Mouse (Mus musculus) mouse trophoblast stem cell (cell line): Measurements from ENCODE around the gene Gbf1.
"Not testable (repeated sequence)": the region's sequence is repeated elsewhere in the genome, so short reads cannot be mapped to it uniquely, and the experiment has no call there.

Source experiments
- in situ Hi-C, 2 experiments: fragments of 300-500 bp; cut with MseI, MboI; formaldehyde crosslinking; loops; 2 replicates in 1 of 2; 3 replicates in 1 of 2; pipeline ENCODE4 v1.15.1; 2025

Gene Gbf1

DNA sequence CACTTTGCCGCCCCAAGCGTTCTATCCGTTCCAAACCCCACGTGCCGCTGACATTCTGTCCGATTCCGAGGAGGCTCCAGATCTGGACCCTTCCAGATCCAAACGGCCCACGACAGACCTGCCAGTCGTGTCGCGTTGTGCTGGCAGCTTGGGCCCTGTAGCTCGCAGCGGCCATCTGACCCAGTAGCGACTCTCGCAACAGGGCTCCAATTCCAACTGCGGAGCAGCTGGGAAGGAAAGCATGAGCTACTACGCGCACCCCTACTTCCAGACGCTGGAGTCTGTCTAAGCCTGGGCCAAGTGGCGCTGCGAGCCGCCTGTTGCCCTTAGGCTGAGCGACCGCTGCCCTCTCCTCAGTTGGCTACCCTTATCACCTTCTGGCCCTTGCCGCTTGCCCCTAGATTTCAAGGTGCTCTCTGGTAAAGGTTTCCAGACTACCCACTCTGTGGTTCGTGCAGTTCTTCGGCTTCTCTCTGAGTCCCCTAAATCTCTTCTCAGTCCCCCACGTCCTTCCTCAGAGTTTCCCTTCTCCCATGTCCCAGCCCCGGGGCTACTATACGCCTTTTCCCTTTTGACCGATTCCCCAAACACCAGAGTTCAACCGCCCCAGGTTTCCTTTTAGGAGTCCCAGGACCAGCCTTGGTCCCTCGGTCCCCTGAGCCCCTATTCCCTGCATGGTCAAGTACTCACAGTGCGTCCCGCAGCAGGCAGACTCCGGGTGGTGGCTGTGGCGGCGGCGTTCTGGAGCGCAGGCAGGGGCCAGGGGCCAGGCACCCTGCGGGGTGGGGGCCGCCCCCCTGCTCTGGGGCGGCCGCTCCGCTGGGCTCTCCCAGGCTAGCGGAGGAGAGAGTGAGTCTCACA lies 4.6 kb upstream of the Gbf1 start, which contains the start of gene Pitx3:
TSS of gene Pitx3 (minus strand) at position 816 of the 861 bp plus-strand sequence.
- in situ Hi-C loops, result no loop called here

DNA sequence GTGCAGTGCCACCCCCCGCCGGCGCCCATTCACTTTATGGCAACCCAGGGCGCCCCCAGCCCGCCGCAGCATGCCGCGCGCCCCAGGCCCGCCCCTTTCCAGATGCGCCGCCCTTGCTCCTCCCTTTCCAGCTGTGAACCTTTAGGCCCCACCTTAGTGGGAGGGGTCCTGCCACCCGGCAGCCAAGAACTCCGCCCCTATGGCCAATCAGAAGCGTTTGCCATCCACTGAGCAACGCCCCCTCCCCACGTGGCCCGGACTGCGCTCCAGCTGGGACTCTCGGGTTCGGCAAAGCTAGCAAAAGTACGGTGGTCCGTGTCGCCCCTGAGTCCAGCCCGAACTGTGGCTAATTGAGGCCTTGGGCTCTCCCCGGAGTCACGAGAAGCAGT lies 3.9 kb upstream of the Gbf1 start:
- in situ Hi-C loops, result no loop called here

DNA sequence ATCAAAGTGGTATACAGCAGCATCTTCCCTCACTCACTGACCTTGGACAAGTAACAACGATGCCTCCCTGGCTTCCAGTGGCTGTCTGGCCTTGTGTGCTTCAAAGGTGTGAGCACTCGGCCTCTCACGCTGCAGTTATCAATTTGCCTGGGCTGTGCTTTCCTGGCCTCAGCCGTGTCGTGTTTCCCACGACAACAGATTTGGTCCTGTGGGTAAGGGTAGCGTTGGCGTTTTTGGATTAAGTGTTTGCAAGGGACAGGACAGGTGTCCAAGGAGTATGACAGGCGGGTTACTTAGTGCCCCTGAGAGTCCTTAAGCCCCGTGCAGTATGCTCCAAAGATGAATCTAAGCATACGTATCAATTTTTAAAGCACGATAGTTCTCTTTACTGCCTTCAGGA lies 3.2 kb upstream of the Gbf1 start:
- in situ Hi-C loops, result no loop called here

DNA sequence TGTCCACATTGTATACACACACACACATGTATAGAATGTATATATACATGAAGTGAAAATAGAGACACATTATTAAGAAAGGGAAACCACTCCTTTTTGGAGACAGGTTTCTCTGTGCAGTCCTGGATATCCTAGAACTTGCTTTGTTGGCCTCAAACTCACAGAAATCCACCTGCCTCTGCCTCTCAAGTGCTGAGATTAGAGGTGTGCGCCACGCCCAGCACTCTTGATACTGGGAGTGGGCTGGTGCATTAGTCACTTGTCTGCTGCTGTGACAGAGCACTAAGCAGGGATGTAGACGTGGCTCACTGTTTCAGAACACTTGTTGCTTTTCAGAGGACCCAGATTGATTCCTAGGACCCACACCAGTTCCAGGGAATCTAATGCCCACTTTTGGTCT lies 13.6 kb downstream of the Gbf1 start:
- in situ Hi-C loops, result no loop called here

DNA sequence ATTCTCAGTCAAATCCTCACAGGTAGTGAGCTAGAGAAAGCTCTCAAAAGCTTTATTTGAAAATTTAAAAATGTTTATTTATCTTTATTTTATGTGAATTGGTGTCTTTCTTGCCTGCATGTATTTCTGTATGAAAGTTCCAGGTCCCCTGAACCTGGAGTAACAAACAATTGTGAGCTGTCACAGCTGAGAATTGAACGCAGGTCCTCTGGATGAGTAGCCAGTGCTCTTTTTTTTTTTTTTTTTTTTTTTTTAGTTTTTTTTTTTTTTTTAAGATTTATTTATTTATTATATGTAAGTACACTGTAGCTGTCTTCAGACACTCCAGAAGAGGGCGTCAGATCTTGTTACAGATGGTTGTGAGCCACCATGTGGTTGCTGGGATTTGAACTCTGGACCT lies 14.9 kb downstream of the Gbf1 start:
- in situ Hi-C loops, result not testable (repeated sequence)

DNA sequence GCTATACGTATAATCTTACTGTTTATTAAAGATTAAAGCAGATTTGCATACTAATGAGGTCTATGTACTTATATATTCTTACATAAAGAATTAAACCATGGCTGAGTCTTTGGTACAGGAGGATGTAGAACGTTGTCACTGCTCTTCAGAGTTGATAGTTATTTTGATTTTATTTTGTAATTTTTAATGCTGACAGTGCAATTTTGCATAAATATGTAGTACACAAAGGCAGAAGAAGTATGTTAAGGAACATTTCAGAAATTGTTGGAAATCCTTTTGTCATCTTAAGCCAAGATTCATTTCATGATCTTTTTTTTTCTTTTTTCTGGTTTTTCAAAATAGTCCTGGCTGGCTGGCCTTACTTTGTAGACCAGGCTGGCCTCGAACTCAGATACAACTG lies 17.1 kb downstream of the Gbf1 start:
- in situ Hi-C loops, result no loop called here

DNA sequence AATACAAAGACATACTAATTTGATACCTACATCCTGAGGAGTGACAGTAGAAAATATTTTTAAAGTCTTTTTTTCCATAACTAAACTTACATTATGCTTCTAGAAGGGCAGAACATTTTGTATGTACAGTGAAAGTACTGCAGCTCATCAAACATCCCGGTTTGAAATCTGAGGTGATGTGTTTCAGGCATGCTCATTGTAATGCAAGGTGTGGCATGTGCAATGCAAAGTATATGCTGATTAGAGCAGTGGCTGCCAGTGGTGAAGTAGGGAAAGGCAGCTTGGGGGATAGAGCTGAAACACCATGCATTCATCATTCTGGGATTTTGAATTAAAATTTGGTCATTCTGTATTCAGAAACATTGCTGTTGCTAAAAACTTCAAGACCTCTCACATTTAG lies 17.6 kb downstream of the Gbf1 start:
- in situ Hi-C loops, result no loop called here

DNA sequence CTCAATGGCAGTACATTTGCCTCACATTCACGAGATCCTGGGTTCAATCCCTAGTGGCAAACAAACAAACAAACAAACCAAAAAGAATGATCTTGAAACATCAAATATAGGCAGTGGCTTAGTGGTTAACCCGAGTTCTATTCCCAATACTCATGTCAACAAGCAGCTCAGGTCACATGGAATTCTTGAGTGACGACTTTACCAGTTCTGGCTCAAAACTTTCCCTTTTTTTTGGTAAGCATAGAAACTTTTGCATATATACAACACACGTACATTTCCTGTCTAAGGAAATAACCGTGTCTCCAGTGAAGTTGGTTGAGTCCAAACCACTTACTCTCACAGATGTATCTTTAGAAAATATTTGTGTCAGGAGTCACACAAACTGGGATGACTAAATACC lies 20.2 kb downstream of the Gbf1 start:
- in situ Hi-C loops, result no loop called here

DNA sequence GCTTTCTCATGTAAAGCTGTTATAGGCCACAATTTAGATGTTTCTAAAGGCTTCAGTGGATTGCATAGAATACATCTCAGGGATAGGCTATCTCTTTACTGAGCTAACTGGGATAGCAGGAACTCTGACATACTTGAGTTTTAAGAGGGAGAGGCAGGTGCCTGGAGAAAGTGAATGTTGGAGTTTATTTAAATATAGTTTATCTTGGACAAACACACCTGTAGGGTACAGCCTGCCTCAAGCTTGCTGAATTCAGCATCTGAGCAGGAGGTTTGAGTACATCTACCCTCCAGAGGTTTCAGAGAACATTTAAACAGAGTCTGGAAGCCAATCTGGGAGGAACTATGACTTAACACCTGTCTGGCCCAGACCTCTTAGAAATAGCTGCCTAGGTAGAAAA lies 22.9 kb downstream of the Gbf1 start:
- in situ Hi-C loops, result no loop called here

DNA sequence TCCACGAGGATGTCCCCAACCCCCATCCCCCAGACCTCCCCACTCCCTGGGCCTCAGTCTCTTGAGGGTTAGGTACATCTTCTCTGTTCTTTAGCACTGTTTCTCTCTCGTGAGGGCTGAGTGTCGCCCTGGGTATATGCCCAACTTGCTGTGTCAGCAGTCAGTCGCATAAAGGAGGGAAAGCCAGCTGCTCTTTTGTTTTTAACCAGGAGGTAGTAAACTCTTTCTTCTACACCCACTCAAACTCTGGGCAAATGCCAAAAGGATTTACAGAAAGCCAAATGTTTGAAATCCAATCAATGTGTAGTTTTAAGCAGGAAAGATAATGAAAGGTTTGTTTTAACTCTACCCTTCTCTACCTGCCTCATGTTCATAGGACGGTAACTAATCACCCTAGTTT lies 24.7 kb downstream of the Gbf1 start:
- in situ Hi-C loops, result no loop called here

DNA sequence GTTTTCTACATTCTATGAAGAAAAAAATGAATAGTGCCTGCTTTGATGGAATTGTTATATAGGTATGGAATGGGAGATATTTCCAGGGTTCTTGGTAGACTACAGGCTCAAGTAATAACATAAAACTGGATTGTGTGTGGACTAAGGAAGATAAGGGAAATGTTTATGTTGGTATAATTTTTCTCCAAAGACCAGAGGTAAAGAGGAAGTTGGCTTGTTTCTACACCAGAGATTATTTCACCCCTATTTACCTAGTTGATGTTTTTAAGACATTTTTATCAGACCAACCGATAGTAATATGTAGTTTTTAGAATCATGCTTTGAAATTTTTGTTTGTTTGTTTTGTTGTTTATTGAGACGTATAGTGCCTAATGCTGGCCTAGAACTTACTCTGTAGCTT lies 28.0 kb downstream of the Gbf1 start:
- in situ Hi-C loops, result no loop called here

DNA sequence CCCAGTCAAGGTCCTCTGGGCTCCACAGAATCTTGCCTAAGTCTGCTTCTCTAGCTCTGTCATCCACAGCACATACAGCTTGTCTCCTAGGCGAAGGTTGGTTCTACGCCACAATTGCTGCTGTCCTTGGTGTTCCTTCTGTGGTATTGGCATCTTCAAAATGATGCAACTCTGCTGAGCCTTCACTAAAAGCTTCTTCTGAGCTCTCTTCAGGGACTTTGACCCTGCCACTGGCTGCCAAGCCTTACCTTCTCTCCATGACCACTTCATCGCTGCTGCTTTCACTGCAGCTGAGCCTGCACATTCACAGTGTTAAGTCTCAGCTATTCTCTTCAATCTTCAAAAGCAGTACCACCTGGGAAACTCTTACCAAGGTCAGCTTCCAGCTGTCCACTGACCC lies 29.9 kb downstream of the Gbf1 start:
- in situ Hi-C loops, result no loop called here

DNA sequence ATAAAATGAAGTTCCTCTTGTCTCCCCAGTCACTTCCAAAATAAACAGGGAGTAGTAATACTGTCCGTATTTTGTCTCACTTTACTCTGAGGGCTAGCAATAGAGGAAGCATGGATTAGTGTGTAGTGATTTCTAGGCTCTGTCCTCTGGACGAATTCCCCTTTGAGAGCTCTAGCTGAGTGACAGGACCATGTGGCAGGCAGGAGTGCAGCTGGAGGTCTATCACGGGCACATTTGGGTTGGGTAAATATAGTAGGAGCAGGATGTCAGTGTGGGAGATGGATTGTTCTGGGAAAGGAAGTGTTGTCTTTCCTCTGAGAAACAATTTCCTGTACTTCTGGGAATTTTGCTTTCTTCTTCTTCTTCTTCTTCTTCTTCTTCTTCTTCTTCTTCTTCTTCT lies 34.3 kb downstream of the Gbf1 start:
- in situ Hi-C loops, result no loop called here

DNA sequence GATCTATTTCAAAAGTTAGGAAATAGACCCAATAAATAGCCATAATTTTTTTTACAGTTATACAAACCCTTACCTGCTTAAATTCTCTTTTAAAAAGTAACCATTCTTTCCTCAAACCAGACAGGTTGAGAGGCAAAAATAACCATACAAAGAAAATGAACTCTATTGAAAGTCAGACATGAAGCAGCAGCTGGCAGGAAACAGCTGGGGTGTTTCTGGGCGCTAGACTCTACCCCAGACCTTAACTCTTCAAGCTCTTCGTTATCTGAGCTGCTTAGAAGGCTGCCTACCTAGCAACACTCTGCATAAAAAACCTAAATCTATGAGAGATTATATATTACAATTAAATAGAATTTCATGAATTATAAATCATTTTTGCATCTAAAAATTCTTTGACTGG lies 34.9 kb downstream of the Gbf1 start:
- in situ Hi-C loops, result no loop called here

DNA sequence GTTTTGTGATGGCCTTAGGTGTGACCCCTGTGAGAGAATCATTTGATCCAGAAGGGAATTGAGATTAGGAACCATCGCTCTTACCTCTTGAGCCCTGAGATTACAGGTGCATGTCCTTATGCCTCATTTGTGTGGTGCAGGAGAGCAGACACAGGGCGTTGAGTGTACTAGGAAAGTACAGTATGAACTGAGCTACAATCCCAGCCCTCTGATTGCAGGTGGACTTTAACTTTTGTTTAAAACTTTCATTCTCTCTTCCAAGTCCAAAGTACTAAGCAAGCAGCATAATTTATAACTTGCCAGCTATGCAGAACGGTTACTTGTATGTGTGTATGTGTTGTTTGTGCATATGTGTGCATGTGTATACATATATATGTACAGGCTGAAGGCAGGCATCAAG lies 46.0 kb downstream of the Gbf1 start:
- in situ Hi-C loops, result no loop called here

DNA sequence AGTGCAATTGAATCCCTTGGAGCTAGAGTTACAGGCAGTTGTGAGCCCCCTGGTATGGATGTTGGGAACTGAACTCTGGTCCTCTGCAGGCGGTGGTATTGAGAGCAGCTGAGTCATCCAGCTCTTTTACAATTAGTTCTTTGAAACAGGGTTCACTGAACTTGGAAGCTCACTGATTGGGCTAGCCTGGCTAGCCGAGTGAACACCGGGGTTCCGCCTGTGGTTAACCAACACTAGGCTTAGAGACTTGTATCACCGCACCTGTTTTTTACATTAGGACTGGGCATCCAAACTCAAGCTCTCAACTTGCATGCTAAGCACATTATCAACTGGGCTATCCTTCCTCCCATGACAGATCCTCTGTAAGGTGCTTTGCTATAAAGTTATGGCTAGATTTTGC lies 46.6 kb downstream of the Gbf1 start:
- in situ Hi-C loops, result no loop called here

DNA sequence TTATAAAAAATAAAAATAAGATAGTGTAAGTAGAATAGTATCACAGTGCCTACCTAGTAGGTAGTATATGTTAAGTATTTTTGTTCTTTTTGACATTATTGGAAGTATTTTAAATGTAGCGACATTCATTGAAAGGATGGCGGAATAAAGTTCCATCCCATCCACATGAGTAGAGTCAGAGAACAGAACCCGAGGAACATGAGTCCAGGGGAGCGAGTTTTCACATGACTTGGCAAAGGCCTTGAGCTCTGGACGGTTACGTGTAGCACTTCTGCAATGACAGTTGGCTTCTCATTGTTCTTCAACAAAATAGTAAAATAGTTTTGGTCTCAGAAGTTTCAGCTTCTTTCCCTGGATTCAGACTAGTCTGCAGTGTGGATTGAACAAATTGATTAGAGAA lies 51.9 kb downstream of the Gbf1 start:
- in situ Hi-C loops, result no loop called here

DNA sequence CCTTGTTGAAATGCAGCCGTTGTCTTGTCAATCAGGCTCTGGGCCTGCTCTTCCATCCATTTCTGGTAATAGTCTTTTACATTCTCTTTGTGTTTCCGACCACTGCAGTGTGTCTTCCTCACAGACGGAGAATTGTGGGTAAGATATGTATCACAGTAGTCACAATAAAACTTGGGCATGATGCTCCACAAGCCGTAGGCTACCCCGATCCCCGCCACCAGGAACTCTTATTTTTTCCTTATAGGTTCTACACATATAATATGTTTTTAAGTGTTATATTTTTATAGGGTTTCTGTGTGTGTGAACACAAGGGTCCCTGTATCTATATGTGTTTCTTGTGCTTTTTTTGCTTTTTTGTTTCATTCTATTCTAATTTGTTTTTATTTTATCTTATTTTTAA lies 53.4 kb downstream of the Gbf1 start:
- in situ Hi-C loops, result no loop called here

DNA sequence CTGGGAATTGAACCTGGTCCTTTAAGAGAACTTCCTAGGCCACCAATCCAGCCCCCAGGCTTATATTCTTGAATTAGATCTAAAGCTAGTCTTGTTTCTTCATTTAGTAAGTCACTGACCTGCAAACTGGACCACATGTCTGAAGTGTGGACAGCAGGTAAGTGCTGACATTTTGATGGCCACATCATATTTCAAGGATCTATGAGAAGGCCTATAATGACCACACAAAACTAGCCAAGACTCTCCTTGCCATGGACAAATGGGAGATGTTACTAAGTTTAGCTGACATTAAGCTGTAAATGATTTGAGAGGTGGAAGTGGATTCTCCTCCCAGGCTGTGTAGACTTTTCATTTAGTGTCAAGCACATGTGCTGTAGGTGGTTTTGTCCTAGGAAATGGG lies 58.6 kb downstream of the Gbf1 start:
- in situ Hi-C loops, result no loop called here

DNA sequence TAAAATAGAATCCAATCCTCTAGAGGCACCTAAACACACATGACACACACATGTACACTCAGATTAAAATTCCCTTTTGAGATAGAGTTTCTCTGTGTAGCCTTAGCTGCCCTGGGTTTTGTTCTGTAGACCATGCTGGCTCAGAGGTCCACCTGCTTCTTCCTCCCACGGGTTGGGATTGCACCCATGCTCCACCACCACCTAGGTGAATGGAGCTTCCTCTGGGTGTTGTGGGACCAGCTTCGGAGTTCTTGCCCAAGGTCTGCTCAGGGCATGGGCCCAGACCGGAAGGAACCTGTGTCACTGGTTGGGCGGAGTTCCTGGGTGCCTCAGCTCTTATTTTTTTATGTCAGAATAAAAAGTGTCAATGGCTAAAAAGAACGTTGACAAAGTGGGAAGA lies 62.2 kb downstream of the Gbf1 start:
- in situ Hi-C loops, result no loop called here

DNA sequence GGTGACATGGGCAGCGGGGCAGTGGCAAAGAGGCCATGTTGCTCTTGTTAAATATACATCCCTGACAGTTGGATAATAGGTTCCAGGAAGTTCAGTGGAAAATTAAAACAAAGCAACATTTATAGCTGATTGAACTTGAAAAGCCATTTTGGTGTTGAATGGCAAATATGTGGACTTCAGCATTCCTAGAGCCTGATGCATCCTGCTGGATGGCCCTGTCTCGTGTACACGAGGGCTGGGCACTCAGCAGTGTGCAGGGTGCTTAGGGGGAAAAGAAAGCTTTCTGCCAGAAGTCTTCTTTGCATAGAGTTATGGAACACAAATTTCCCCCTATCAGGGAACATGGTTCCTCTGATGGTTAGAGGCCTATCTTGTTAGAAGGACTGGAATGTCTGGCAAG lies 63.1 kb downstream of the Gbf1 start:
- in situ Hi-C loops, result no loop called here

DNA sequence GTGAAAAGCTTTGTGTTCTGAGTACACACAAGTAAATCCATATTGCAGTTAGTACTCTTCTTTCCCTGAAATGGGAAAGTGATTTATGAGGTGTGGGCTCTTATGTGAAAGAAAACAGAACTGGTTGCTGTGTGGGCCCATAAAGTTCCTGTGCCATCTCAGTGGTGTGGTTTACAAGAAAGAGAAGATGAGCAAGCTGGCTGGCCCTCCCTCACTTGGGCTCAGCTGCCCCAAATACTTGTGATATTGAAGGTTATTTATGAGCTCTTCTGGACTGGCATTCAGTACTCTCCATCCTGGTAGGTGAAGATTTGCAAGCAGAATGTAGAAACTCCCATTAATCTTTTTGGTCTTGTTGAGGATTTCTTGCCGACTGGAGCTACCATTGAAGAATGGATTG lies 64.4 kb downstream of the Gbf1 start:
- in situ Hi-C loops, result no loop called here

DNA sequence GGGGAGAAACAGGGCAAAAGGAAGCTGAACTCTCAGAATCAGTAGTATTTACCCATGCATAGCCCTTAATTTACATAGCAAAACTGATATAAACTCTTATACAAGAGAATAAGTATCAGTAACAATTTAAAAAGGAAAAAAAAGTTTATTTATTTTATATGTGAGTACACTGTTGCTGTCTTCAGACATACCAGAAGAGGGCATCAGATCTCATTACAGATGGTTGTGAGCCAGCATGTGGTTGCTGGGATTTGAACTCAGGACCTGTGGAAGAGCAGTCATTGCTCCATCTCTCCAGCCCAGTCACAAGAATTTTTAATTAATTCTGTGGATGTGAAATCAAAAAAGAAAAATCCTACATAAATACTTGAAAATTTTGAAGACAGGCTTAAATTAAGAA lies 65.0 kb downstream of the Gbf1 start:
- in situ Hi-C loops, result not testable (repeated sequence)

DNA sequence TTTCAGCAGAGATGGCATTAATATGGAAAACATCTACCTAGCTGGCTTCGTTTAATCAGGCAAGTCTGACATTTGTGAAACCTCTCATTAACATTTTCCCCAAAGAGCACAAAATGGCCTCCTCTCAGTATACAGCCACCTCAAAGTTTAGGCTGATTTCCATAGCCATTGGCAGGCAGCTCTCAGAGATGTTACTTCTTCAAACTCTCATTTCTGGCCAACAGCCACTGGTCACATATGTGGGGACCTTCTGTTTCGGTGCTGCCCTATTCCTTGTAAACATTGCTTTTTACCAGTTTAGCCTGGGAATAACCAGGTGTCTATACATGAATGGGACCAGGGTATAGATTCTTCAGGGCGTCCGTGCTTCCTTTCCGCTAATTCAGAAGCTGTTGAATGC lies 67.8 kb downstream of the Gbf1 start:
- in situ Hi-C loops, result no loop called here
